Mouse (Mus musculus): ENCODE data around the gene Gstp1.
"Not testable (repeated sequence)": the region's sequence is repeated elsewhere in the genome, so short reads cannot be mapped to it uniquely, and the experiment has no call there.

The Gstp1 gene

GRCm38 (mm10) chr19:4040941-4041340, 3.2 kb upstream of the Gstp1 start:
- not testable (repeated sequence) for DNase-seq (ENCODE audit: low spot score in 2 of 2)

GRCm38 (mm10) chr19:4037154-4037787, 514 bp downstream of the Gstp1 start:
- not testable (repeated sequence) for DNase-seq (ENCODE audit: low spot score in 2 of 2)

- DNase-seq (ENCODE audit: low spot score in 2 of 2): no peak
Observed at GRCm38 (mm10) chr19:4036327-4037045, 1.3 kb downstream of the Gstp1 start.

- no peak for DNase-seq (ENCODE audit: low spot score in 2 of 2)
Observed at GRCm38 (mm10) chr19:4033742-4034141, 4.0 kb downstream of the Gstp1 start.

GRCm38 (mm10) chr19:4033298-4033697, 4.5 kb downstream of the Gstp1 start:
- DNase-seq (ENCODE audit: low spot score in 2 of 2): no peak

- no peak for DNase-seq (ENCODE audit: low spot score in 2 of 2)
Observed at GRCm38 (mm10) chr19:4032668-4033067, 5.1 kb downstream of the Gstp1 start.

GRCm38 (mm10) chr19:4027576-4027975, 10.2 kb downstream of the Gstp1 start:
- no peak for DNase-seq (ENCODE audit: low spot score in 2 of 2)

- DNase-seq (ENCODE audit: low spot score in 2 of 2): no peak
Observed at GRCm38 (mm10) chr19:4023185-4023584, 14.6 kb downstream of the Gstp1 start.

- peak; percentile 40 to 66 for DNase-seq (ENCODE audit: low spot score in 2 of 2)
Observed at GRCm38 (mm10) chr19:4018743-4019583, 18.8 kb downstream of the Gstp1 start.

GRCm38 (mm10) chr19:4017921-4018587, 19.7 kb downstream of the Gstp1 start:
- no peak for DNase-seq (ENCODE audit: low spot score in 2 of 2)

- DNase-seq (ENCODE audit: low spot score in 2 of 2): no peak
Observed at GRCm38 (mm10) chr19:4015635-4016034, 22.1 kb downstream of the Gstp1 start.

GRCm38 (mm10) chr19:4014802-4015201, 23.0 kb downstream of the Gstp1 start:
- no peak for DNase-seq (ENCODE audit: low spot score in 2 of 2)

- no peak for DNase-seq (ENCODE audit: low spot score in 2 of 2)
Observed at GRCm38 (mm10) chr19:4013066-4013465, 24.7 kb downstream of the Gstp1 start.

- DNase-seq (ENCODE audit: low spot score in 2 of 2): peak; percentile 83 to 90
Observed at GRCm38 (mm10) chr19:4012432-4013022, 25.3 kb downstream of the Gstp1 start, which contains the start of gene Ndufv1. TSS of gene Ndufv1 (minus strand) at chr19:4012806.

GRCm38 (mm10) chr19:4011086-4011485, 26.7 kb downstream of the Gstp1 start:
- no peak for DNase-seq (ENCODE audit: low spot score in 2 of 2)

- no peak for DNase-seq (ENCODE audit: low spot score in 2 of 2)
Observed at GRCm38 (mm10) chr19:4005971-4006370, 31.8 kb downstream of the Gstp1 start.

- no peak for DNase-seq (ENCODE audit: low spot score in 2 of 2)
Observed at GRCm38 (mm10) chr19:4005091-4005490, 32.7 kb downstream of the Gstp1 start.

GRCm38 (mm10) chr19:4004331-4004730, 33.5 kb downstream of the Gstp1 start:
- no peak for DNase-seq (ENCODE audit: low spot score in 2 of 2)

- no peak for DNase-seq (ENCODE audit: low spot score in 2 of 2)
Observed at GRCm38 (mm10) chr19:4003641-4004040, 34.1 kb downstream of the Gstp1 start.

GRCm38 (mm10) chr19:4003112-4003511, 34.7 kb downstream of the Gstp1 start, which contains the start of gene Doc2g:
TSS of gene Doc2g (plus strand) at chr19:4003313.
- DNase-seq (ENCODE audit: low spot score in 2 of 2): no peak

- DNase-seq (ENCODE audit: low spot score in 2 of 2): no peak
Observed at GRCm38 (mm10) chr19:4001752-4002151, 36.0 kb downstream of the Gstp1 start.
